Mouse (Mus musculus) urinary bladder, adult 2 months (tissue): ENCODE results near the gene Slc1a5. TPM values are rescaled to one million over a fixed set of nuclear protein-coding genes. Genes with fewer than 3 reads are reported as not detected.

ENCODE experiments used
- DNase-seq: peaks from one replicate; pipeline ENCODE4 v3.0.0; 2022; ENCODE audit warnings: low spot score
- polyA plus RNA-seq: library from polyadenylated mRNA; depleted of rRNA; stranded (reverse); fragments of >200 nt; gene quantifications from 2 replicates; pipeline ENCODE4 v1.2.3, GENCODE M21; 2012; rRNA removed

Gene Slc1a5
- 213 and 249 TPM in 2 replicates for polyA plus RNA-seq

DNA sequence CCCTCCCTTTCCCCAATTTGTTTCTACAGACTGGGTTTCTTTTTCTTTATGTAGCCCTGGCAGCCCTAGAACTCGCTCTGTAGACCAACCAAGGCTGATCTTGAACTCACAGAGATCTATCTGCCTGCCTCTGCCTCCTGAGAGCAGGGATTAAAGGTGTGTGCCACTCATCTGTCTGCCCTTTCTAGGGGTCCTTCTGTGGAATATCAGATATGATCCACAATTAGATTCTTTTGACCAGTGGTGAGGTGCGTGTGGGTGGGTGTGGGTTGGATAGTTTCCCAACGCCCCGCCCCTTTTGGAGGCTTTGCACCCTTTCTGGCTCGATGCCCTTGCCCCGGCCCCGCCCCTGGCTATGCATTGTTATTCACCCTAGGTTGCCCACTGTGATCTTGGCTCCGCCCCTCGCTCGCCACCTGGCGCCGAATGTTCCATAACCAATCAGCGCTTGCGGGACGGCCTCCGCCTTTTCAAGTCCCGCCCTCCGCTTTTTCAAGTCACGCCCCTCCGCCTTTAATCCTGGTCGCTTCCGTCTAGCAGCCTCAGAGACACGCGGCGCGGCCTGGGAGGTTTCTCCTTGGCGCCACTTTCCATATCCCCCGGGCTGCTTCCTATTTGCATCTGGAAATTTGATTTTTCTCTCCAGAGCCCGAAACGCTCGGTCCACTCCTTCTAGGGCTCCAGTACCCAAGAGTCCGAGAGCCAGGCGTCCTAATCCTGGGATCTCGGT lies at the start of gene Slc1a5:
TSS of gene Slc1a5 (plus strand) at position 516 of the 730 bp plus-strand sequence.
- peak; percentile 91 for DNase-seq

DNA sequence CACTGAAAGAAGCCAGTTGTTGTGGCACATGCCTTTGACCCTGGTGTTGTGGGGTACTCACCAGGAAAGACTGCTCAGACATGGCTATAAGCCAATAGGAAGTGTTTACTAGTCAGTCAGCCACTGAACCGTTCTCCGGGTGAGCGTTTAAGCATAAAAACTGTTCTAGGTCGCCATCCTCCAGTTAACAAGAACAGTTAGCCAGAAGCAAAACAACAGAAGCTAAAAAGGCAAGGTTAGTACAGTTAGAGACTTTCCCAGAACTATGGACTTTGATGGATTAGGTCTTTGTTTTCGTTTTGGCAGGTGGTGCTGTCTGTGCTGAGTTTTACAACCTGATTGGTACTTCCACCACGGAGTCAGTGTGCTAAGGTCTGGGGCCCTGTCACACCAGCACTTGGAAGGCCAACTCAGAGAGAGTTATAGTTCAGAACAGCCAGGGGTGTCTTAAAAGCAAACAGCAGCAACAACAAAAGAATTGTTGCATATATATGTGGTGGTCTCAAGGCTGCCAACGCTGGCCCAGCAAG lies 49.2 kb upstream of the Slc1a5 start:
- no peak for DNase-seq

DNA sequence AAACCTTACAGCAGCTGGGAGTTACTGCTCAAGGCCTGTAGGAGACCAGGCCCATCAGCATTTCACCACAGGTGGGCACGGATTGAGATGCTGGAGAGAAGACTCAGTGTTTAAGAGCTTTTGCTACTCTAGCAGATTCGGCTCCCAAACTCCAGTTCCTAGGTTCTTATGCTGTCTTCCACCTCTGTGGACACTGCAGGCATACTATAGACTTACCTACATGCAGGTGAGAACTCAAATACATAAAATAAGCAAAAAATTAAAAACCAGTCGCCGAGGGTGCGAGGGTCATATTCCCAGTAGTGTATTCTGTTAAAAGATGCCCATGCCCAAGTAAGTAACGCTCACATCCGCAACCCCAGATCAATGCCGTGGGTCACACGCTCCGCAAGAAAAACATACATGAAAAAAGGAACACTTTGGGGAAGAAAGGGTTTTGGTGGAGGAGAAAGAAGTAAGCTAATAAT lies 43.5 kb upstream of the Slc1a5 start:
- DNase-seq: no peak

DNA sequence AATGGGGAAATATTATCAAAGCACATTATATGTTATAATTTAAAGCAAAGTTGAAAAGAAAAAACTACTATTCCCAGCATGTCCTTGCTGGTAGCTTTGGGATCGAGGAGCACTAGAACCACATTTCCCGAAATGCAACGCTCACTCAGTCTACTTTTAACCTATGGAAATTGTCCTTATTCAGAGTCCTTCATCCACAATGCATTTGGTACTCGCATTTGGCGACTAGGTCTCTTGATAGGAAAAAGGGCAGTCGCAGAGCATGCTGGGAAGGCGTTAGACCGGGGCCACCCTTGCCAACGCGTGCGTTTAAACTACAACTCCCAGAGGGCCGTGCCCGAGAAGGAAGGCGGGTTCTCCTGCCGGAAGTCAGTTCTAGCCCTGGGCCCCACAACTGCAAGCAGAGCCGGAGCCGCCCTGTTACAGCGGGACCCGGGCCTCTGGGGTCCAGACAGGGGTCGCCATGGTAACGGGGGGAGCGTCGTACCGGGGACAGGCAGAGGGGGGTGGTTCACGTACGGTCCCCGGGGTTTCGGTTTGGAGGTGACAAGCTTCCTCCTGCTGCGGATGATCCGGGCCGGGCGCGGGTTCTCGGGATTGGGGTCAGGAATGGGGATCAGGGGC lies 43.0 kb upstream of the Slc1a5 start, which contains the start of gene Ap2s1:
TSS of gene Ap2s1 (plus strand) at position 338 of the 624 bp plus-strand sequence.
- peak; percentile 85 for DNase-seq

DNA sequence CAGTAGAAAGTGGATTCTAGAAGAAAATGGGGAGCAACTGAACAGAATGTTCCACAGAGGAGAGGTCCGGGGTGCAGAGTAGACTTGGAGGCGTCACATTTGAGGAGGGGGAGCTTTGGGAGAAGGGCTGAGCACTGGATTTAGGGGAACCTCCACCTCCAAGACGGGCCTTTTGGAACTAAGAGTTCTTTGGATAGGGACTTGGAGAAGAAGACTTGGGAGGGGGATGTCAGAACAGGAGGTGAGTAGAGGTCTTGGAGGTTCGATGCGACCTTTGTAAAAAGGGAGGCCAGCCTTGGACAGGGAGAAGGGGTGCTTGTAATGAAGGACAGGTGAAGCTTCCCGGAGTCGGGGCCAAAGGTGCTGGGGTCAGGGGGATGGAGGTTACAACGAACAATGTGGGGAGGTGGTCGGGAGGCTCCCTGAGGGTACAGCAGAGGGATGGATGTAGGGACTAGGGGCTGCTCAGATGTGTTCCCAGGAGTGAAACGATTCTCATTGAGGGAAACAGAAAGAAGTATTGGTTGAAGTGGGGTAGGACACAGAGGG lies 42.0 kb upstream of the Slc1a5 start:
- DNase-seq: no peak

DNA sequence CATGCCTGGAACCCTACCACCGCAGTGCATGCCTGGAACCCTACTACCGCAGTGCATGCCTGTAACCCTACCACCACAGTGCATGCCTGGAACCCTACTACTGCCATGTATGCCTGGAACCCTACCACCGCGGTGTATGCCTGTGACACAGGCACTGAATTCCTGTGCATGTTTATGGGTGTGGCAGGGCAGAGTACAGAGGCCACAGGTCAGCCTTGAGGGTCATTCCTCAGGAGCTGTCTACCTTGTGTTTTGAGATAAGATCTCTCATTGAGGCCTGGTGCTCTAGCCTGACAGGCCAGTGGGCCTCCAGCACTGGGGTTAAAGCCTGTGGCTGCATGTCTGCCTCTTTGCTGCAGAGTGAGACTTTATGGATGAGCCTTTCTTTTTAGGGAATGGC lies 35.8 kb upstream of the Slc1a5 start:
- no peak for DNase-seq

DNA sequence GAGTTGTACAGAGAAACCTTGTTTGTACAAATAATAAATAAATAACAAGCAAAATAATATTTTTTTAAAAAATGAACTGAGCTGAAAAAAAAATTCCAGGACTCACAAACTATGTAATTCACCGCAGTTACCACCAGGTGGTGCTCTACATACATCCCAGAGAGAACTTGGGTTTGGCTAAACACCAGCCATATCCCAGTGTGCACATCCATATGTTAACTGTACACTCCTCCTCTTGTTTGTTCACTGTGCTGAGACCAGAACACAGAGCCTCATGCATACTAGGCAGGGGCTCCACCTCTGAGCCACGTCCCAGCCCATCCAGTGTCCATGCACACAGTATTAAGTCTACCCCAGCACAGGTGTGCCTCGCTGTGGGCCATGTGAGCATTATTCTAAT lies 35.0 kb upstream of the Slc1a5 start:
- no peak for DNase-seq

DNA sequence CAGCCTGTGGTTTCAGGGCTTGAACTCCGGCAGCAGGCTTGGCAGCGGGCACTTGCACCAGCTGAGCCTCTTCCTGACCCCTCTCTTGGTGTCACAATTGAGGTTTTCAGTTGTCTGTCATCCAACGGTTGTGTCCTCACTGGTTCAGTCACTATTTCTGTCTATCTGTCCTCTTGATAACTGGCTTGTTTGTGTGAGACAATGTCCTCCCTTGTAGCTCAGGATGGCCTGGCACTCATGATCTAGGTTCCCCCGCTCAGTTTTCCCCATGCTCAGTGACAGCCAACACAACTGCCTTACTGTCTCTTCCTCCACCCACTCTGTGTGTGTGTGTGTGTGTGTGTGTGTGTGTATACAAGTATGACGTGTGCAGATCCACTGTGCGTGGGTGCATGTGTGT lies 33.5 kb upstream of the Slc1a5 start:
- DNase-seq: no peak

DNA sequence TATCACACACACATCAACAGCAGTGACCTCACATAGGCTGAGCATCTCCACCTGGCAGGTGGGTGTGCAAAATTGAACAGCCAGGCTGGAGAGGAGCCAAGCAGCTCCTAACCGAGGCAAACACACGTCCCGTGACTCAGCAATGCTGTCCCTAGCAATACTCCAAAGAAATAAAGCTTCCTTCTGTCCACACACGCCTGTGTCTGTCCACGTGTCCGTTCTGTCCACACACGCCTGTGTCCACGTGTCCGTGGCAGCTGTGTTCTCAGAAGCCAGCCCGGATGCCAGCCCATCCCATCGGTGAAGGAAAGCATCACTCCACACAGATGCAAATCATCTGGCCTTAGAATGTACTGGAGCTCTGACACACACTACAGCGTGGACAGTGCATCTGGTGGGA lies 29.1 kb upstream of the Slc1a5 start:
- no peak for DNase-seq

DNA sequence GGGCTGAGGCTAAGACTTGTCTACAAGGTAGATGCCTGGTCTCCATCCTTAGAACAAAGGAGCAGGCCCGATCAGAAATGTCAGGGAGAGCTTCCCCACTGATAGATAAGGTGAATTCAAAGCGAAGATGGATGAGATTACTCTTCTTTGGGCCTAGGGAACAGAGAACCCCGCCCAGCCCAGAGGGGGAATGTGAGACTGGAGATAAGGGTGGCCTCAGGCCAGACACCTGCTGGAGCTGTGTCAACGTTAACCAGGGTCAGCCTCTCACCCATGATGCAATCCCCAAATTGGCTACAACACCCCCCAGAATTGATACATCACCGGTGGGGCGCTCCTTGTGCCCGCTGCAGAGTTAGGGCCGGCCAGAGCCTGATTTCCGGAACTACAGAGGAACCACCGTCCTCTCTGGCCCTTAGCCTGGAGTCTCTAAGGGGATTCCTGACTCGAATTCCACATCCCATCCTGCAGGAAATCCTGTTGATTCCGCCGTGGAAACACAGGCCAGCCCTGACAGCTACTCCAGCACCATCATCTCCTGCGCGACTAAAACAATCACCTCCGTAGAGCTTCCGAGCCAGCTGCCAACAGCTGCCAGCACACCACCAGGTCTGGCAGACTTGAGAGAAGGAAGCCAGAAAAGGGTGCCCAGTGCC lies 25.6 kb upstream of the Slc1a5 start:
- DNase-seq: no peak

DNA sequence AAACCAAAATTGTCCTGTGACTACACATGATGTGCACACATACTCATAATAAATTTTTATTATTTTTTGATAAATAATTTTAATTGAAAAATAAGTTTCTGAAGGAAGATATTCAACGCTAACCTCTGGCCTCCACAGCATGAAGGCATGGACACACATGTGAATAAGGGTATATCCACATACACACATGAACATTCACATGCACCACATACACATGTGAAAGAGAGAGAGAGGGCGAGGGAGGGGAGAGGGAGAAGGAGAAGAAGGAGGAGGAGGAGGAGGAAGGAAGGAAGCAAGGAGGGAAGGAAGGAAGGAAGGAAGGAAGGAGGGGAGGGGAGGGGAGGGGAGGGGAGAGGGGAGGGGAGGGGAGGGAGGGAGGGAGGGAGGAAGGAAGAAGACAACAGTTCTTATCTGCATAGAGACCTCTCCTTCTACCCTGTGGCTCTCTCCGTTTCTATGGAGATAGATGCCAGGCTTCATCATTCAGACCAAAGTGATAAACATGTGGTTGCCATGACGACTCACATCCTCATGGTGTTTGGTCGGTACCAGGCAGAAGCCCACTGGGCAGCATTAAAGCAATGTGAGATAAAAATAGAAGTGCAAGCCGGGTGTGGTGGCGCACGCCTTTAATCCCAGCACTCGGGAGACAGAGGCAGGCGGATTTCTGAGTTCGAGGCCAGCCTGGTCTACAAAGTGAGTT lies 22.1 kb upstream of the Slc1a5 start:
- DNase-seq: no peak

DNA sequence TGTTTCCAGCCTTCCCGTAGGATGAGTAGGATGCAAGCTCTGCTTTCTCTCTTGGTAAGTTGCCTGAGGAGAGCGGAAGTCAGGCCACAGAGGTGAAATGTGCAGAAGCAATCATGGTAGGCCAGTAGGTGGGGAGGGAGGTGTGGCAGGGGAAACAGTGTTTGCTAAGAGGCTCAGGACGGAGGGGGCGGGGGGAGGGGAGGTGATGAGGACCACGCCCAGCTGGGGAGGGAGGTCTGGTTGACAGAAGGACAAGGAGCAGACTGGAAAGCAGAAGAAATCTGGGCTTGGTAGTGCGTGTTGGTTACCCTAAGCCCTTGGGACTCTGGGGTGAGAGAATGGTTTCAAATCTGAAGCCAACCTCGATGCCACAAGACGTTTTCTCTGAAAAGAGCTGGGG lies 20.8 kb upstream of the Slc1a5 start:
- DNase-seq: no peak

DNA sequence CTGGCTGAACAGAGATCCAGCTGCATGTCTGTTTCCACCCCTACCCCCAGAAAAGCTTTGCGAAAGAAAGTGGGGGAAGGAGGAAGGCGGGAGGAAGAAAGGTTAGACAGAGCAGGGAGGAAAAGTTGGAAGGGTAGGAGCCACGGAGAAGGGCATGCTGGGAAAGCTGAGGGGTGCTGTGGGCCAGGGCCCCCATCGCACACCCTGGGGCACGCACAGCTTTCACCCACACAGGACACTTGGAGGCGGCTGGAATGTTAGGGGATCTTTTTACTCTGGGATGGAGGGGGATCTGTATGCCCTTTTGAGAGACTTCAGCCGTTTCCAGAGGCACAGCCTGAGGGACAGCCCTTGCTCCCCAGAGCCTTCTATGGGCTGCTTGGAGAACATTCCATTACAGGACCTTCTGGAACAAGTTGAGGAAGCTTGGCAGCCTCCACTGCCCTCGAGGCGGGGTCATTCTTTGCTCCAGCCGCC lies 20.1 kb upstream of the Slc1a5 start:
- peak; percentile 38 for DNase-seq

DNA sequence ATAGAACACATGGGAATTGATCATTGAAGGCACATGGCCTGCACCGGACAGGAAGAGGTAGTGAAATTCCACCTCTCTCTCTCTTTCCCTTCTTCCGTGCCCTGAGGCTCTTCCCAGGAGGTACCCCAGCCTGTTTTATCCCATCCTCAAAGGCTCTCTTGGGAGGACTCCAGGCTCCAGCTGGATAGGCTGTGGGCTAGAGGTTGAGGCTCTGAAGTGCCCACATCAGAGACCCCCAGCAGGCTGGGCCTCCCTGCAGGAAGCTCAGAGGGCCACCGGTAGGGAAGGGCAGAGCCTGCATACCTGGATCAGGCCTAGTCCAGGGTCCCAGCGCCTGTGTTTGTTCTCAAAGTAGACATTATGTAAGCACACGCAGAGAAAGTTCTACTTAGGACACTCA lies 19.5 kb upstream of the Slc1a5 start:
- DNase-seq: no peak

DNA sequence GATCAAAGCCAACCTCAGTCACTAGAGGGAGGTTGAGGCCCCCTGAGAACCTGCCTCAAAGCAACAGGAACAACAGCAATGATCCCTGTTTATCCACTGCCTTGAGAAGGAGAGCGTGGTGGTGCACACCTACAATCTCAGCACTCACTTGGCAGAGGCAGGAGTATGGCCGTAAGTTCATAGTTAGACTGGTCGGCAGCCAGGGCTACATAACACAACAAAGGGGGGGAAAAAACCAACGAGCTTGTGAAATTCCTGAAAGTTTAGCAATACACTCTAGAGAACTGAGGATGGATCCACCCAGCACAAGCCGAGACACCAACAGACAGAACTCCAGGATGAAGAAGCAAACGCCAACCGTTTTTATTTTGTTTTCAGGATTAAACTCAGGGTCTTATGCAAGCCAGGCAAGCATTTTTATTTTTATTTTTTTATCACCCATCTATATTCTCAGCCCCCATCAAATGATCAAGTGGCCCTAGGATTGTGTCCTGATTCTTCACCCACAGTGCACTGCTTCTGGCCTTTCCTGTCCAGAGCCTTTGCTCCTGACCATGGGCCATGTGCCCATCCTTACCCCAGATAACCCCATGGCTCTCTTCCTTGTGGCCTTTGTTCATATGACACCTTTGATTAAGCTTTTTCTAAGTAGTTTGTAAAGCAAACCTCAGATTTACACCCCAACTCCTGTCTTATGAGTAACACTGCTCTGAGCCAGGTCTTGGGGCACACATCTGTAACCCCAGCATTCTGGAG lies 17.5 kb upstream of the Slc1a5 start:
- no peak for DNase-seq

DNA sequence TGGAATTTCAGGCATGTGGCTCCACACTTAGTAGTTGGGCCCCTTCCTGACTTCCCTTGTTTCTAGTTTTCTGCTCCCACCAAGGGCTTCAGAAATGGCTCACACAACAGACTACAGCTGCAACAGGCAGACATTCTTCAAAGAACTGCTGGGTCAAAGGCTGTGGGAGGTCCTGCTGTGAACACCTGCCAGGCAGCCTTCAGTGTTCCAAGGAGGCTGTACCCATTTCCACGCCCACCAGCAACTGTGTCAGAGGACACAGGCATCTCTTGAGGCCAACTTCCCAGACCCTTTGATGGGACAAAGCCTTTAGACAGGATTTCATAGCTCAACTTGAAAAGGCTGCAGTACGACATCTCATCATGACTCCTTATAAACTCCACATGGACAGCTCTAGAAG lies 14.7 kb upstream of the Slc1a5 start:
- DNase-seq: no peak

DNA sequence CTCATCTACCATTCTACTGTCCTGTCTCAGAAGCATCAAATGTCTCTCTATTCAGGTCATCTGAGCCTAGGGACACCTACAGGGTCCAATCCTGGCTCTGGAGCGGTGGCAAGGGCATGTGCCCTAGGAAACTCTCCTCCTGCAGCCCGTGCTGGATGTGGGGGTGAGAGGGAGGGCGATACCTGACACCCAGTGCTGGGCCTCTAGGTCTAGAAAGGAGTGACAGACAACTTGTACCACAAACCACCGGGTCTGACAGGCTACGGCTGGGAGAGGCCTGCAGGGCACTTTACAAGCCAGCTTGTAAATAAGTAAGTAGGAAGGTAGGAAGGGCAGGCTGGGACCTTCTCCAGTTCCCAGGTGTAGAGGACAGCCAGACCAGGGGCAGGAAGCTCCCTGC lies 5.3 kb upstream of the Slc1a5 start:
- DNase-seq: no peak

DNA sequence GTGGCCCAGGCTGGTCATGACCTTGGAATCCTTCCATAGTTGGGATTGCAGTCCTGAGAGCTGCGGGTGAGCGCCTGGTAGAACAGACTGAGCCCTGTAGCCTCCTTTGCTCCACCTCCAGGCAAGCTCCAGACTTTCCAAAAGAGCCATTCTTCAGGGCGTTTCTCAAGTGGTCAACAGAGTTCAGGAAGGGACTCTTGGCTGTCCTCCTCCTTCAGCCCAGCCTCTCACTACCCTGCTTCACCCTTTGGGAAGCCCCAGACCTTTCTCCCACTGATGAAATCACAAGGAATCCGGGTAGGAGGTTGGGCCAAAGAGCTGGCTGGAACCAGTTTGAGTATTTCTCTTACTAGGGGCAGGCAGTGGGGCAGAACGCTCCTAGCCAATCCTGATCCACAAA lies 1.1 kb upstream of the Slc1a5 start:
- DNase-seq: peak; percentile 41

DNA sequence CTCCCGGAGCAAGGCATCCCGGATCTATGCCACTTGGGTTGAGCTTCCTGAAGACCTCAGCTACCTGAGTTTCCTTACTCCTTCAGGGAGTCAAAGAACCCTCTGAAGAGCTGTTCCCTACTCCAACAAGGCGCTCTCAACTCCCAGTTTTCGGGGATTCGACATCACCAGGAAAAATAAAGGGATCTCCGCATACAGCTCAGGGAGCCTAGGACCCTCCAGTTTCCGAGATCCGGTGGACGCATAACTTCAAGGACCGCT lies 345 bp downstream of the Slc1a5 start:
- DNase-seq: no peak

DNA sequence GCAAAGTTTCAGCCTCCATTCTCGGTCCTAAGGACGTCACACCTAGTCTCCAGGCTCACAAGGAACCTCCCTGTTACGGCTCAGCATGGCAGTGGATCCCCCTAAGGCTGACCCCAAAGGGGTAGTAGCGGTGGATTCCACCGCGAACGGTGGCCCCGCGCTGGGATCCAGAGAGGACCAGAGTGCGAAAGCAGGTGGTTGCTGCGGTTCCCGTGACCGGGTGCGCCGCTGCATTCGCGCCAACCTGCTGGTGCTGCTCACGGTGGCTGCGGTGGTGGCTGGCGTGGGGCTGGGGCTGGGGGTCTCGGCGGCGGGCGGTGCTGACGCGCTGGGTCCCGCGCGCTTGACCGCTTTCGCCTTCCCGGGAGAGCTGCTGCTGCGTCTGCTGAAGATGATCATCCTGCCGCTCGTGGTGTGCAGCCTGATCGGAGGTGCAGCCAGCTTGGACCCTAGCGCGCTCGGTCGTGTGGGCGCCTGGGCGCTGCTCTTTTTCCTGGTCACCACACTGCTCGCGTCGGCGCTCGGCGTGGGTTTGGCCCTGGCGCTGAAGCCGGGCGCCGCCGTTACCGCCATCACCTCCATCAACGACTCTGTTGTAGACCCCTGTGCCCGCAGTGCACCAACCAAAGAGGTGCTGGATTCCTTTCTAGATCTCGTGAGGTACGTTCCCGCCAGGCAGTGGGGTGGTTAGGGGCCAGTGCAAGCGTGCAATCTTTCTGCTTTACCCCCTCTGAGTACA lies 845 bp downstream of the Slc1a5 start:
- peak; percentile 45 for DNase-seq
